Mouse (Mus musculus) forebrain, embryonic 16.5 days (tissue): ENCODE measurements around the gene Nktr. TPM values are rescaled to one million over a fixed set of nuclear protein-coding genes. Genes with fewer than 3 reads are reported as not detected.

Source experiments
- ATAC-seq: fragments of 200-750 bp; cut with Nextera tagmentation; 2 replicates; pipeline ENCODE4 v1.8.0; 2017; ENCODE audit warnings: mild to moderate bottlenecking, moderate library complexity
- H3K27ac ChIP-seq: fragments of 300-500 bp; sonication (generic); 2 replicates; pipeline ENCODE4 v1.5.1; 2014; ENCODE audit warnings: low read length, control low read depth
- H3K27me3 ChIP-seq: fragments of 300-500 bp; sonication (generic); replicated peaks from 2 replicates; pipeline ENCODE4 v1.6.1; 2014; ENCODE audit warnings: low read length; ENCODE audit not compliant: control insufficient read depth, insufficient read depth
- H3K36me3 ChIP-seq: fragments of 300-500 bp; sonication (generic); 2 replicates; pipeline ENCODE4 v1.6.1; 2014; ENCODE audit not compliant: control insufficient read depth, insufficient read depth
- H3K4me1 ChIP-seq: fragments of 300-500 bp; sonication (generic); replicated peaks from 2 replicates; pipeline ENCODE4 v1.6.1; 2014; ENCODE audit warnings: low read length; ENCODE audit not compliant: control insufficient read depth, insufficient read depth
- H3K4me2 ChIP-seq: fragments of 300-500 bp; sonication (generic); 2 replicates; pipeline ENCODE4 v1.6.1; 2014; ENCODE audit warnings: mild to moderate bottlenecking, low read length, control low read depth
- H3K4me3 ChIP-seq: fragments of 300-500 bp; sonication (generic); replicated peaks from 2 replicates; pipeline ENCODE4 v1.5.1; 2014; ENCODE audit warnings: mild to moderate bottlenecking, low read length, control low read depth
- H3K9ac ChIP-seq: fragments of 300-500 bp; sonication (generic); replicated peaks from 2 replicates; pipeline ENCODE4 v1.6.1; 2014; ENCODE audit warnings: low read depth, low read length, control low read depth
- H3K9me3 ChIP-seq: fragments of 300-500 bp; sonication (generic); 2 replicates; pipeline ENCODE4 v1.6.1; 2016; ENCODE audit warnings: low read length; ENCODE audit not compliant: control insufficient read depth
- WGBS: fragments of 180-500 bp; shearing (Covaris S2); extraction: QIAGEN DNeasy Blood & Tissue Kit; methylation state at CpG from one replicate; pipeline ENCODE4 v1.1.7; 2014; 5-methylcytosine and 5-hydroxymethylcytosine counted together
- polyA plus RNA-seq: library from polyadenylated mRNA; unstranded; fragments of >200 nt; fragmentation: Nextera tagmentation; extraction: Ambion mirVana; gene quantifications from 2 replicates; pipeline ENCODE4 v1.2.1, GENCODE M21; 2015

Nktr gene
- polyA plus RNA-seq, 1 experiment from 2014 or later: 60.4 TPM

DNA sequence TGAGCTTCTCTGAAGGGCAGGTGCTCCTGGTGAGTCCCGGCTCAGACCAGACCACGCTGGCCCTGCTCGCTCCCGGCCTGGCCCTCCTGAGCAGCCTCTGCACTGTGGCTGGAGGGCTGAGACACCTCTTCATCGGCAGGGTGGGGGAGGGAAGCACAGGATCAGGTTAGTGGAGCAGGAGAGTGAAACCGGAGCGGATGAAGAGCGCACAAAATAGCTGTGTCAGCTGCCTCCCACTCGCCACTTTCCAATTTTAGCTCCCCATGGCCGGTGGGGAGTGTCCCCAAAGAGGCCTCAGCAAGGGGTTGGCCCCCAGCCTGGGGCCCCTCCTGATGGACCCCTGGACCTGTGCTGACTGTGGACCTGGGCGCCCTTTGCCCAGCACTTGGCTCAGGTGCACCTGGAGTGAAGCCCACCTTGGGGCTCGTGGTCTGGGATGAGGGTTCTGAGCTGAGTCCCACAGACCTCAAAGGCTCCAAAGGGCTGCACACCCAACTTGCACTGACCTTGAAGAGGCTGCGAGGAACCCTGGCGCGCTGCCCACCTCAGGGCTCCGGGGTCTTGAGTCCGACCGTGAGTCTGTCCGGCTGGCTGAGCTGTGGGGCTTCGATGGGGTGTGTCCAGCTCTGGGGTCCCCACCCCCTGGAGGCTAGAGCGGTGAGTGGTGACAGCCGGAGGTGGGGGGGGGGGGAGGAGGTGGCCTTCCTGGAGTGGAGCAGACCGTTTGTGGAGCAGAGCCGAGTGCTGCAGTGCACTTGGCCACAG, 73.0 kb downstream of the Nktr start, which contains the start of gene Hhatl:
TSS of gene Hhatl (minus strand) at position 751 of the 765 bp plus-strand sequence.
- Histone ChIP-seq H3K36me3 (no peaks in the 10 kb centered on the region), H3K27me3 (no peaks in the 10 kb centered on the region), H3K9ac (no peak within 1 kb of the TSS), H3K4me2 (no peak within 1 kb of the TSS), H3K4me3 (no peak within 1 kb of the TSS), H3K9me3 (no peaks in the 10 kb centered on the region), H3K27ac (no peak within 1 kb of the TSS), H3K4me1 (peaks cover 9% of the 10 kb centered on the region; the same call in 1 of the 2 replicates)
- WGBS: 44% methylated on average over 22 of the region's 24 CpGs
- ATAC-seq: no peak

DNA sequence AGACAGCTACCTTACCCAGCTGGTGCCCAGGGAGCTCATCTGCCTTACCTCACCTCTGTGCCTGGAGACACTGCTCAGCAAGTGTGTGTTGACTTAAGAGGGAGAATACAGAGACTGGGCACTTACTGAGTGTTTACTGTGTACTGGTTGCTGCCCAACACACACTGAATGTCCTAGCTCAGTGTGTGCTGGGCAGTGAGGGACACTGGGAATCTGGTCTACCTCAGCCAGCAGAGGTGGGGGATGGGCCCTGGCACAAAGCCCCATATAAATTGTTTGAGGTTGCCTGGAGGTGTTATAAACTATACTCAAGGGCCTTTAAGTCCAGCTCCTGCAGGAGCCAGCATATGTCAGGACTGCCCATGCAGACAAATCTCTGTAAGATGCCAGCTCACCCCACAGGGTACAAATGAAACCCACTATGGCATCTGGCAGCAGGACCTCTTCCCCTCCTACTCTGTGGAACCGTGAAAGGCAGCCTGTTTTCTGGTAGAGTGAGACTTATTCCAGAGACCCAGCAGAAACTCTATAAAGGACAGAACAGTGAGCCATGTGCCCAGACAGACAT, 76.1 kb downstream of the Nktr start:
- no peak overlapping the region for H3K4me2 ChIP-seq
- no peak for ATAC-seq
- peaks cover 6% of the 10 kb centered on the region; the same call in 1 of the 2 replicates for H3K4me1 ChIP-seq
- no peaks in the 10 kb centered on the region for H3K9me3 ChIP-seq
- H3K27me3 ChIP-seq: no peaks in the 10 kb centered on the region
- H3K27ac ChIP-seq: no peak overlapping the region
- 35% methylated on average over 1 of the region's 1 CpGs for WGBS
- H3K4me3 ChIP-seq: no peak overlapping the region
- H3K36me3 ChIP-seq: no peaks in the 10 kb centered on the region
- H3K9ac ChIP-seq: no peak overlapping the region

DNA sequence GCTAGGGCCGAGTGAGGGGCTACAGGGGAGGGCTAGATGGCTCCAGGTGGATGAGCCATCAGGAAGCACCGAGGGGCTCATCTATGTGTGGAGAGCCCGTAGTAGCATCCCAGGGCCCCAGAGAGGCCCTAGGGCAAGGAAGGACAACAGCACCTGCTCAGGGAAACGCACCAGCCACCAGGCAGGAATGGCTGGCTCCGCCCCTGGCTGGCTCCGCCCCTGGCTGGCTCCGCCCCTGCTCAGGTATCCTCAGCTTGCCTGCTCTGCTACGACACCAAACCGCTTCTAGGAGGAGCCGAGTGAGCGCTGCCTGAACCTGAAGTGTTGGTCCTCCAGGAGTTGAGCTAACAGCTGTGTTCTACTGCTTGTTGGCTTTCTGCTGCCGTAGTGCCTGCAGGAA, 78.8 kb downstream of the Nktr start:
- Histone ChIP-seq H3K4me1 (peaks cover 8% of the 10 kb centered on the region; the same call in 1 of the 2 replicates), H3K9ac (no peak overlapping the region), H3K4me2 (no peak overlapping the region), H3K9me3 (no peaks in the 10 kb centered on the region), H3K27me3 (no peaks in the 10 kb centered on the region), H3K4me3 (no peak overlapping the region), H3K27ac (no peak overlapping the region), H3K36me3 (no peaks in the 10 kb centered on the region)
- WGBS: 17% methylated on average over 12 of the region's 12 CpGs
- ATAC-seq: no peak

DNA sequence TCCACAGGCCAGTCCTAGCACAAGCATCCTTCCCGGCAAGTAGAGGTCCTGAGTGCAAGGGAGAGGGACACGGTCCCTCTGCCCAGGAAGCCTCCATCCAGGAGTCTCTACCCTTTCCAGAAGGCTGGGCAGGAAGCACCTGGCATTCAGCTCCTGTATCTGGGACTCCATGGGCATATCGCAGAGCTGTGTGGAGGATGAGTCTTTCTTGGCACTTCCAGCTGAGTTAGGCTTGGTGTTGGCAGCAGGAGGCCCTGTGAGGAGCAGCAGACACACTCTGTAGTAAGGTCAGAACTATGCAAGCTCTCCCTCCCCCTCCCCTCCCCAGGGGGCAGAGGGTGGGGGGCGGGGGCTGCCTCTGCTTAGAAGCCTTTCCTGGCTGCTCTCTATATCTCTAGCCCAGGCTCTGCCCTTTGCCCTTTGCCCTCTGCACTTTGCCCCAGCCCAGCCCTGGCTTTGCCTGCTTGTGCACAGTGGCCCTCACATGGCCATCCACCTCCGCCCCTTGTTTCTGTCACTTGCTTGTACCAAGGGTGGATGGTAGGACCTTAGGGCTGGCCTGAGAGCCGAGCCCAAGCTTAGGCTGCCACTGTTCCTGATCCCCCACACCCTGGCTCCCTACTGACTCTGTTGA, 80.0 kb downstream of the Nktr start:
- Histone ChIP-seq H3K27me3 (no peaks in the 10 kb centered on the region), H3K4me3 (no peak overlapping the region), H3K4me1 (peaks cover 8% of the 10 kb centered on the region; the same call in 1 of the 2 replicates), H3K9me3 (no peaks in the 10 kb centered on the region), H3K9ac (no peak overlapping the region), H3K4me2 (no peak overlapping the region), H3K27ac (no peak overlapping the region), H3K36me3 (no peaks in the 10 kb centered on the region)
- ATAC-seq: no peak
- WGBS: 40% methylated on average over 6 of the region's 6 CpGs

DNA sequence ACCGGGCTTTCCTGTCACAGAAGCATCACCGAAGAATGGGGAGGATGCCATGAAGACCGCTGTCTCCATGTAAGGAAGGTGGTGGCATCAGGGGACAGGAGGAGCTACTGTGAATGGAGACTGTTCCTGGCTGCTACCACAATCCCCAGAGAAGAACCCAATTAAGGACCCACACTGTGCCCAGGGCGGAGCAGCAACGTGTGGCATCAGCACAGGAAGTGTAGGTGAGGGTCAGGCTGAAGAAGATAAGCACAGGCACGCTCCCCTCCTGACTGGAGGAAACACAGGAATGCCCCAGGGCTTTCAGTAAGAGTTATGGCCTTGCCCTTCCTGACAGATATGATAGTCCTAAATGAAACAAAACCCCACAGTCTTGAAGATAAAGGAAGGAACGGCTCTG, 83.8 kb downstream of the Nktr start:
- H3K4me1 ChIP-seq: peaks cover 2% of the 10 kb centered on the region; the same call in 1 of the 2 replicates
- no peak for ATAC-seq
- no peaks in the 10 kb centered on the region for H3K9me3 ChIP-seq
- no peak overlapping the region for H3K4me2 ChIP-seq
- no peaks in the 10 kb centered on the region for H3K27me3 ChIP-seq
- H3K4me3 ChIP-seq: no peak overlapping the region
- 86% methylated on average over 7 of the region's 7 CpGs for WGBS
- no peaks in the 10 kb centered on the region for H3K36me3 ChIP-seq
- H3K9ac ChIP-seq: no peak overlapping the region
- no peak overlapping the region for H3K27ac ChIP-seq

Other genes starting within 250 kb of the Nktr start
- gene Cck, start 223.5 kb upstream of the Nktr start, polyA plus RNA-seq: 26.4 and 60.5 TPM in 2 replicates
- not detected in 2 replicates for gene Lyzl4, start 77.1 kb upstream of the Nktr start, polyA plus RNA-seq
- gene Vipr1, start 76.5 kb upstream of the Nktr start, polyA plus RNA-seq: 0.65 and 1.1 TPM in 2 replicates
- 37.9 and 40.0 TPM in 2 replicates for gene Sec22c, start 13.7 kb upstream of the Nktr start, polyA plus RNA-seq
- 133 and 142 TPM in 2 replicates for gene Ss18l2, start 8.8 kb upstream of the Nktr start, polyA plus RNA-seq
- 16.4 and 20.4 TPM in 2 replicates for gene Zfp651, start 40.2 kb downstream of the Nktr start, polyA plus RNA-seq
- 0.80 and 1.1 TPM in 2 replicates for gene Klhl40, start 58.4 kb downstream of the Nktr start, polyA plus RNA-seq
- not detected in 2 replicates for gene Hhatl, start 73.3 kb downstream of the Nktr start, polyA plus RNA-seq
- gene Ccdc13, start 120.3 kb downstream of the Nktr start, polyA plus RNA-seq: 2.8 and 4.2 TPM in 2 replicates
- gene Higd1a, start 139.2 kb downstream of the Nktr start, polyA plus RNA-seq: 109 and 116 TPM in 2 replicates
- gene Ackr2, start 179.2 kb downstream of the Nktr start, polyA plus RNA-seq: 2.6 and 3.0 TPM in 2 replicates
- gene Cyp8b1, start 197.1 kb downstream of the Nktr start, polyA plus RNA-seq: not detected in 2 replicates
- gene Fam198a, start 231.8 kb downstream of the Nktr start, polyA plus RNA-seq: 1.6 and 1.8 TPM in 2 replicates